Mouse (Mus musculus) forebrain, embryonic 11.5 days (tissue): Measurements from ENCODE around the gene Cacnb2. TPM values are rescaled to one million over a fixed set of nuclear protein-coding genes. Genes with fewer than 3 reads are reported as not detected.

Experiments used
- ATAC-seq: fragments of 200-750 bp; cut with Nextera tagmentation; replicated peaks from 2 replicates; pipeline ENCODE4 v1.8.0; 2017; ENCODE audit warnings: moderate TSS enrichment; ENCODE audit not compliant: low FRiP score
- DNase-seq: peaks from one replicate; pipeline ENCODE4 v3.0.0-alpha.2; 2017; ENCODE audit warnings: low spot score
- H3K27ac ChIP-seq: fragments of 300-500 bp; sonication (generic); 2 replicates; pipeline ENCODE4 v1.5.1; 2014; ENCODE audit warnings: low read depth, low read length
- H3K27me3 ChIP-seq: fragments of 300-500 bp; sonication (generic); 2 replicates; pipeline ENCODE4 v1.6.1; 2014; ENCODE audit warnings: mild to moderate bottlenecking, low read length, mixed read lengths; ENCODE audit not compliant: control insufficient read depth, insufficient read depth
- H3K36me3 ChIP-seq: fragments of 300-500 bp; sonication (generic); 2 replicates; pipeline ENCODE4 v1.6.1; 2014; ENCODE audit warnings: mild to moderate bottlenecking, low read length, moderate library complexity, mixed read lengths; ENCODE audit not compliant: control insufficient read depth, insufficient read depth
- H3K4me1 ChIP-seq: fragments of 300-500 bp; sonication (generic); replicated peaks from 2 replicates; pipeline ENCODE4 v1.6.1; 2014; ENCODE audit warnings: low read length, mixed read lengths; ENCODE audit not compliant: control insufficient read depth, insufficient read depth
- H3K4me2 ChIP-seq: fragments of 300-500 bp; sonication (generic); 2 replicates; pipeline ENCODE4 v1.6.1; 2014; ENCODE audit warnings: low read depth, mild to moderate bottlenecking, low read length, moderate library complexity, mixed read lengths; ENCODE audit not compliant: severe bottlenecking
- H3K4me3 ChIP-seq: fragments of 300-500 bp; sonication (generic); 2 replicates; pipeline ENCODE4 v1.5.1; 2014; ENCODE audit warnings: low read depth, low read length
- H3K9ac ChIP-seq: fragments of 300-500 bp; sonication (generic); 2 replicates; pipeline ENCODE4 v1.6.1; 2014; ENCODE audit warnings: low read length
- H3K9me3 ChIP-seq: fragments of 300-500 bp; sonication (generic); 2 replicates; pipeline ENCODE4 v1.6.1; 2016; ENCODE audit warnings: low read length, mixed read lengths; ENCODE audit not compliant: control insufficient read depth
- WGBS: fragments of 180-500 bp; shearing (Covaris S2); extraction: QIAGEN DNeasy Blood & Tissue Kit; methylation state at CpG from one replicate; pipeline ENCODE4 v1.1.7; 2014; 5-methylcytosine and 5-hydroxymethylcytosine counted together
- polyA plus RNA-seq: library from polyadenylated mRNA; unstranded; fragments of >200 nt; fragmentation: Nextera tagmentation; extraction: Ambion mirVana; gene quantifications from 2 replicates; pipeline ENCODE4 v1.2.1, GENCODE M21; 2014

Cacnb2 gene
- polyA plus RNA-seq, 1 experiment from 2014 or later: 4.0 TPM

DNA sequence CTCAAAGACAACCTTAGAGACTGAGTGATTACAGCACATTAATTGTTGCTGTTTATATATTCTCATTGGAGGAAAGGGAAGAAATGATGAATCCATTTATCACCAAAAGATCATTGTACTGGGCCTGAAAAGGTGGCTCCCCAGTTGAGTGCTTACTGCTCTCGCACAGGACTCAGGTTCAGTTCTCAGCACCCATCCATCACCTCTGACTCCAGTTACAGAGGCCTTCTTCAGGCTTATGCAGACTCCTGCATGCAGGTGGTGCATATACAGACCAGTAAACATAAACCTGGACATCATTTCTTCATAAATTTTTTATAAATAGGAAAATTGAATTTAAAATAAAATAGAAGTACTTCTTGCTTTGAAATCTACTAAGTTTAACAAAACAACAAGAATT, 405.2 kb downstream of the Cacnb2 start:
- 97% methylated on average over 1 of the region's 1 CpGs for WGBS
- Histone ChIP-seq H3K4me3 (no peak overlapping the region), H3K27ac (no peak overlapping the region), H3K27me3 (no peaks in the 10 kb centered on the region), H3K4me2 (no peak overlapping the region), H3K9ac (no peak overlapping the region), H3K9me3 (no peaks in the 10 kb centered on the region), H3K36me3 (no peaks in the 10 kb centered on the region; the same call in 1 of the 2 replicates), H3K4me1 (no peaks in the 10 kb centered on the region)
- no peak for ATAC-seq
- DNase-seq: no peak

DNA sequence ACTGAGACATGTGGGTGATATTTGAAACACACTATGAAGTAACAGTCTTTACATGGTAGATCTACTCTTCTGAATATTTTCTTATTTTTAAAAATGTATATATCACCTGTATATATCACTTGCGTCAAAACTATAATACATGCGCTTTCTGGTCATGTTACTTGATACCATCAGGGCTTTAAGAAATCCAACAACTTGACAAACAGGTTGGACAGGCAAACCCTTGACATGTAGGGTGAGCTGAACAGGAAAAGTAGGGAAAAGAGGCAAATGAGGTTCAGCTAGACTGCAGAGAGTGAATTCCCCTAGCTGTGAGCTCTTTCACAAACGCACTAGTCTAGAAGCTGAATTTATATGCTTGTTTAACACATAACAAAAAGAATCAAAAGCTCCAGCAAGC, 423.9 kb downstream of the Cacnb2 start:
- Histone ChIP-seq H3K4me1 (no peaks in the 10 kb centered on the region), H3K9ac (no peak overlapping the region), H3K4me3 (no peak overlapping the region), H3K4me2 (no peak overlapping the region), H3K9me3 (no peaks in the 10 kb centered on the region), H3K36me3 (no peaks in the 10 kb centered on the region), H3K27ac (no peak overlapping the region), H3K27me3 (no peaks in the 10 kb centered on the region)
- WGBS: 95% methylated on average over 3 of the region's 3 CpGs
- DNase-seq (no peak), ATAC-seq (no peak)

DNA sequence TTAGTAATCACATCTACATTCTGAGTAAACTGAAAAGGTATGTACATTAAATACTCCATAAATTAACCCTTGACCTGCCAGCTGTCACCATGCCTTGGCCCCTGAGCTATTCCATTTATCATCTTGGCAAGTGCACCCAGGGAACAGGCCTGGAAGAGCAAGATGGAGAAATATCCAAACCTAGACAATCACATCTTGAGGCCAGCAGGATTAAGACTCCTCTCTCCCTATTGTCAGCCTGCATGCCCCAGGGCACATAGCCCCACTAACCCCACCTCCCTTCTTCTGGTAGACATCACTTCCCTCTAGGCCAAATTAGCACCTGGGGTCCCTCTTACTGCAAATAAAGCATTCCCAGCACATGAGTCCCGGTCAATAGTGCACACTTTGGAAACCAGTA, 424.9 kb downstream of the Cacnb2 start:
- H3K27me3 ChIP-seq: no peaks in the 10 kb centered on the region
- no peak overlapping the region for H3K4me3 ChIP-seq
- no peaks in the 10 kb centered on the region for H3K9me3 ChIP-seq
- DNase-seq: no peak
- no peak overlapping the region for H3K27ac ChIP-seq
- no peak for ATAC-seq
- WGBS: 86% methylated on average over 1 of the region's 1 CpGs
- H3K4me1 ChIP-seq: no peaks in the 10 kb centered on the region
- no peaks in the 10 kb centered on the region for H3K36me3 ChIP-seq
- no peak overlapping the region for H3K9ac ChIP-seq
- H3K4me2 ChIP-seq: no peak overlapping the region

Other genes with a start within 250 kb of the Cacnb2 start
- gene Slc39a12, start 214.8 kb upstream of the Cacnb2 start, polyA plus RNA-seq: 0.23 and 0.67 TPM in 2 replicates